Mouse (Mus musculus) central nervous system, embryonic 11.5 days (tissue): Measurements from ENCODE around the gene Rab11fip2. TPM values are rescaled to one million over a fixed set of nuclear protein-coding genes. Genes with fewer than 3 reads are reported as not detected.

Experiments
- polyA plus RNA-seq: library from polyadenylated mRNA; depleted of rRNA; stranded (reverse); fragments of >200 nt; gene quantifications from 2 replicates; pipeline ENCODE4 v1.2.3, GENCODE M21; 2012; rRNA removed

The Rab11fip2 gene
- 13.1 and 13.3 TPM in 2 replicates for polyA plus RNA-seq

GRCm38 (mm10) chr19:59943322-59943871 is at the start of gene Rab11fip2:
Rab11fip2 (minus strand) TSS chr19:59943654.

